Mouse (Mus musculus): ENCODE measurements around the gene Gm44805.

DNA sequence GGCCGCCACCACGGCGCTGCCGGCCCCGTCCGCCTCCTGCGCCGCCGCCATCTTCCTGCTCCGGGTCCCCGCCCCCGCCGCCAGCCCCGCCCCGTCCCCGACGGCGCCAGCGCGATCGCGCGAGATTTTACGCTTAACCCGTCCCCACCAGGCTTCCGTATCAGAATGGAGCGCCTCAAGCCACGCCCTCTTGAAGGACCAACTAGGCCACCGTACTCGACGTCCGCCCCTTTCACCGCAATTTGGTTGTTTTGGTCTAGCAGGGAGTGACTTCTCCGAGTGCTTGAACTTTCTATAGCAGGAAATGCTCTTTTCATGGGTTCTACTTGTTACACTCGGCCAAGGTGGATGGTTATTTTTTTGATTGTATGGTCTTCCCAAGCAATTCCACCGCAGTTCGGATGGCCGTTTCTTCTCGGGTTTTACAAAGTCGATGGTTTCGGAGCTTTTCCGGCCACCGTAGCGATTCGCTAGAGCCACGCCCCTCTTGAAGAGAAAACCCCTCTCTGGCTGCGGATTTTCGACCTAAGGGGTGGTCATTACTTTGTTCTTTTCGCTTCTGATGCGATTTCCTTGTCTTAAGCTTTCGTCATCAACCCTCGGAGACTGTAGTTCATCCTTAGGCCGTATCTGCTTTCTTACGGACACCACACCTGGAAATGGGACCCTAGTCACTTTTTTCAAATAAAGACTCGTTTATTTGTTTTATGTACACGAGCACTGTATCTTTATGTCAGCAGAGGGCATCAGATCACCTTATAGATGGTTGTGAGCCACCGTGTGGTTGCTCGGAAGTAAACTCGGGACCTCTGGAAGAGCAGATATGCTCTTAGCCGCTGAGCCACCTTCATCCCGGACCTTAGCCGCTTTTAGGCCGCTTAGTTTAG lies 16.0 kb downstream of the Gm44805 start, which contains the start of gene Clptm1:
- peak; percentile 41; the same call in 1 of the 2 replicates for TF ChIP-seq CTCF (IDR thresholded peaks at IDR 0.05; ENCODE audit: low read depth)
- peak; percentile 92 for TF ChIP-seq EP300 (IDR thresholded peaks at IDR 0.05; ENCODE audit: low read depth)

Measured in heart, postnatal 0 days (tissue).